In the genomic region with DNA sequence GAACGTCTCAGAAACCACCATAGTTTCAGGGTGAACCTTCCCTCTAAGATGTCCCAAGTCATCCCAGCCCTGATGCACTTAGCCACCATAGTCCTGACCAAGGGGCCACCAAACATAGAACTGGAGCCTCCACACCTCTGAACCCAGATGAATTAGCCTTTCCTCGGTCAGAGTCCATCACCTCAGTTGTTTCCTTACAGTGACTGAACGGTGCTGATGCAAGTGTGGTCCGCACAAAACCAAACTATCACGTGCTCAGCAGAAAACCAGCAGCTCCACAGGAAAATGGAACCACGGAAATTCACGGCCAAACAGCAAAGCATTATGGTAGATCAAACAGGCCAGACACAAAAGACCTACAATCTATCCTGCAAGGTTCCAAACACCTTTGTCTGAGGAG, we compare ENCODE assay signal across 16 mouse cellular contexts. TPM values are rescaled to one million over a fixed set of nuclear protein-coding genes. Genes with fewer than 3 reads are reported as not detected.
DNase-seq lines count a peak whose midpoint lies in the region; ATAC-seq lines count a peak whose summit lies in the region.
"Had no signal": no experiment of that assay in that cellular context is flagged by ENCODE, and none has a peak within 500 bp of the region (broad histone marks: within the 10 kb centered on the region; RNA-seq: fewer than 3 reads in every experiment).

No protein-coding gene starts in this region.

- DNase-seq in A20 (ENCODE audit: low read depth, low spot score), result peak; percentile 14
- DNase-seq in cerebellum, adult 8-10 months, result no peak
- DNase-seq in right cerebral cortex, postnatal 25 days, result no peak
- DNase-seq in adrenal gland, postnatal 4 days (ENCODE audit: low spot score in 2 of 2), result no peak
- DNase-seq: cerebellum, adult 2 months; cerebellum, postnatal 14 days; gastrocnemius, postnatal 10 days; heart, adult 2 months; kidney, adult 18-20 months had no signal

- ATAC-seq in CD4-positive, CD25-positive, alpha-beta regulatory T cell, adult 4 months, result peak; percentile 38
- 0 out of 2 replicates have a peak, but pooled peaks have one; percentile 8 for ATAC-seq in granulocyte monocyte progenitor cell, adult 5-6 weeks (replicated peaks; ENCODE audit: poor library complexity, severe bottlenecking)
- peak; percentile 13; the same call in 1 of the 2 replicates for ATAC-seq in megakaryocyte, adult 5-6 weeks (ENCODE audit: poor library complexity, severe bottlenecking)
- ATAC-seq in inflammation-experienced regulatory T-cells, adult 6 months, result no peak
- ATAC-seq: forebrain, embryonic 16.5 days; hindbrain, embryonic 16.5 days; intestine, embryonic 15.5 days had no signal

RNA-seq across cellular contexts. Expression of gene Auh, which starts 15.6 kb away (rescaled TPM):
- polyA plus RNA-seq in CD4-positive, CD25-positive, alpha-beta regulatory T cell, adult 4 months (2017; shearing (Covaris generic)), result 10 to 100 TPM; 32.7 to 47.4 TPM
- total RNA-seq in granulocyte monocyte progenitor cell, adult 5-6 weeks (2014; fragmentation: Nextera tagmentation), result 29.2 and 35.9 TPM in 2 replicates
- 34.6 and 37.1 TPM in 2 replicates for total RNA-seq in granulocyte monocyte progenitor cell, adult 5-6 weeks (2017)
- 31.5 and 41.4 TPM in 2 replicates for total RNA-seq in megakaryocyte, adult 5-6 weeks (2015)
- 35.1 and 35.9 TPM in 2 replicates for total RNA-seq in megakaryocyte, adult 5-6 weeks (2017)
- polyA plus RNA-seq in inflammation-experienced regulatory T-cells, adult 6 months (2017; shearing (Covaris generic)), result 10 to 100 TPM; 25.0 to 28.2 (median 26.2) TPM
- 100 to 1,000 TPM; 101 TPM for total RNA-seq in adrenal gland, postnatal 4 days (2021)
